Mouse (Mus musculus): ENCODE data around the gene Med29.

DNA sequence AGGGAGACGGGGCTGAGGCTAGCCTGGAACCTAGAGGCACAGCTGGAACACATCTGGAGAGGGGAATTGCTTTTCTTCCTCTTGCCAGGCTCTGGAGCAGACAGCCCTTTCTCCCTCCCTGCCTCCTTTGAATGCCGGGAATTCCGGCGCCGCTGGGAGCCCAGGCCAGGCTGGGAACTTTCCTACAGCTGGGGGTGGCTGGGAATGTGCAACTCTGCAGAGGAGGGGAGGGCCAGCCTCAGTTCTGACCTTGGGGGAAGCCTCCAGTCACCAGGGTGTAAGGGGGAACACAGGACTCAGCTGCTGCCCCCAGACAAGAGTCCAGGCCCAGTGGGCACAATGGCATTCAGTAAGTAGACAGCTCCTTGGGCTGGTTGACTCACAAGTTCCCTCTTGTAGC is 35.5 kb downstream of the Med29 start:
- TF ChIP-seq GATA1 (IDR thresholded peaks at IDR 0.05; ENCODE audit: low read length) (no peak), TAL1 (IDR thresholded peaks at IDR 0.05; ENCODE audit: low read length) (no peak)

Data from erythroblast, embryonic 14.5 days (primary cell).